Mouse (Mus musculus) forebrain, embryonic 15.5 days (tissue): ENCODE results near the gene Aqp6. TPM values are rescaled to one million over a fixed set of nuclear protein-coding genes. Genes with fewer than 3 reads are reported as not detected.

Experiments used
- ATAC-seq: fragments of 200-750 bp; cut with Nextera tagmentation; replicated peaks from 2 replicates; pipeline ENCODE4 v1.8.0; 2017; ENCODE audit warnings: mild to moderate bottlenecking, moderate TSS enrichment, moderate library complexity
- H3K27ac ChIP-seq: fragments of 300-500 bp; sonication (generic); replicated peaks from 2 replicates; pipeline ENCODE4 v1.5.1; 2015; ENCODE audit warnings: mild to moderate bottlenecking, inconsistent platforms
- H3K27me3 ChIP-seq: fragments of 300-500 bp; sonication (generic); 2 replicates; pipeline ENCODE4 v1.6.1; 2015; ENCODE audit warnings: inconsistent platforms
- H3K36me3 ChIP-seq: fragments of 300-500 bp; sonication (generic); 2 replicates; pipeline ENCODE4 v1.6.1; 2015; ENCODE audit warnings: mild to moderate bottlenecking, inconsistent platforms
- H3K4me1 ChIP-seq: fragments of 300-500 bp; sonication (generic); 2 replicates; pipeline ENCODE4 v1.6.1; 2015; ENCODE audit warnings: inconsistent platforms
- H3K4me2 ChIP-seq: fragments of 300-500 bp; sonication (generic); replicated peaks from 2 replicates; pipeline ENCODE4 v1.6.1; 2015; ENCODE audit warnings: mild to moderate bottlenecking, inconsistent platforms
- H3K4me3 ChIP-seq: fragments of 300-500 bp; sonication (generic); 2 replicates; pipeline ENCODE4 v1.5.1; 2015; ENCODE audit warnings: mild to moderate bottlenecking, inconsistent platforms
- H3K9ac ChIP-seq: fragments of 300-500 bp; sonication (generic); replicated peaks from 2 replicates; pipeline ENCODE4 v1.6.1; 2015; ENCODE audit warnings: mild to moderate bottlenecking, inconsistent platforms
- H3K9me3 ChIP-seq: fragments of 300-500 bp; sonication (generic); 2 replicates; pipeline ENCODE4 v1.6.1; 2016; ENCODE audit warnings: inconsistent platforms
- WGBS: fragments of 180-500 bp; shearing (Covaris S2); methylation state at CpG from one replicate; pipeline ENCODE4 v1.1.7; 2015; ENCODE audit warnings: mixed read lengths; 5-methylcytosine and 5-hydroxymethylcytosine counted together
- polyA plus RNA-seq: library from polyadenylated mRNA; unstranded; fragments of >200 nt; fragmentation: Nextera tagmentation; extraction: Ambion mirVana; gene quantifications from 2 replicates; pipeline ENCODE4 v1.2.1, GENCODE M21; 2015

Gene Aqp6
- polyA plus RNA-seq, 1 experiment from 2014 or later: not detected

DNA sequence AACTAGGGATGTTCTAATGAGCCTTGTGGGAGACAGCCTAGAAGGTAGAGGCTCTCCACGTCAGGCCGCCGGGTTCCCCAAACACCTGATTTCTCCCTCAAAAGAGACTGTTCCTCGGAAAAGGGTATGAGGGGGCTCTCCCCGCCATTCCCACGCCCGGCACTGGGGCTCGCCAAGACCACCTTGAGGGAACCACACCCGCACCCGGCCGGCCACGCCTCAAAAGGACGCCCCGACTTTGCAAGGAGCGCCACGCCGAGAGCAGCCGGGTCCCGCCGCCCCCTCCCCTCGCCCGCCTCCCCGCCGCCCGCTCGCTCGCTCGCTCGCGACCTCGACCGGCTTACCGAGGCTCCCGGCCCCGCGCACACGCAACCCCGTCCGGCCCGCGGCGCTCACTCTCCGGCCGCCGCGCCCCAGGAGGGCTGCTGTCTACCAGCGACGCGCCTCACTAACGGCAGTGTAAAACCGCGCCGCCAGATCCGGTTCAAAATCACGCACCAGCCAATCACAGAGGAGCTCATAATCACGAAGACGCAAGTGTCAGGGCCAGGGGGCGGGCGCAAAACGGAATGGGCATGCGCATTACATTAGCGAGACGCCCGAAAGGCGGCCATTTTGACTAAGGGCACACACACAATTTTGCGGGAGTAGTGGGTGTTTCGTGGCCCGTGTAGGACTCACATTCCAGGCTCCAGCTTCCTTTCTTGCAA lies 50.1 kb downstream of the Aqp6 start, which contains the start of gene Racgap1:
Gene Racgap1, minus strand, starts transcription at position 494 of the 710 bp plus-strand sequence.
- Histone ChIP-seq H3K36me3 (no peaks in the 10 kb centered on the region), H3K27ac (peak within 1 kb of the TSS; percentile 36), H3K4me2 (peak within 1 kb of the TSS; percentile 87), H3K4me3 (peak within 1 kb of the TSS; percentile 89), H3K9me3 (no peaks in the 10 kb centered on the region), H3K27me3 (peaks cover 24% of the 10 kb centered on the region), H3K9ac (peak within 1 kb of the TSS; percentile 65), H3K4me1 (peaks cover 63% of the 10 kb centered on the region)
- under 1% methylated on average over 68 of the region's 68 CpGs for WGBS
- peak; percentile 97 for ATAC-seq

DNA sequence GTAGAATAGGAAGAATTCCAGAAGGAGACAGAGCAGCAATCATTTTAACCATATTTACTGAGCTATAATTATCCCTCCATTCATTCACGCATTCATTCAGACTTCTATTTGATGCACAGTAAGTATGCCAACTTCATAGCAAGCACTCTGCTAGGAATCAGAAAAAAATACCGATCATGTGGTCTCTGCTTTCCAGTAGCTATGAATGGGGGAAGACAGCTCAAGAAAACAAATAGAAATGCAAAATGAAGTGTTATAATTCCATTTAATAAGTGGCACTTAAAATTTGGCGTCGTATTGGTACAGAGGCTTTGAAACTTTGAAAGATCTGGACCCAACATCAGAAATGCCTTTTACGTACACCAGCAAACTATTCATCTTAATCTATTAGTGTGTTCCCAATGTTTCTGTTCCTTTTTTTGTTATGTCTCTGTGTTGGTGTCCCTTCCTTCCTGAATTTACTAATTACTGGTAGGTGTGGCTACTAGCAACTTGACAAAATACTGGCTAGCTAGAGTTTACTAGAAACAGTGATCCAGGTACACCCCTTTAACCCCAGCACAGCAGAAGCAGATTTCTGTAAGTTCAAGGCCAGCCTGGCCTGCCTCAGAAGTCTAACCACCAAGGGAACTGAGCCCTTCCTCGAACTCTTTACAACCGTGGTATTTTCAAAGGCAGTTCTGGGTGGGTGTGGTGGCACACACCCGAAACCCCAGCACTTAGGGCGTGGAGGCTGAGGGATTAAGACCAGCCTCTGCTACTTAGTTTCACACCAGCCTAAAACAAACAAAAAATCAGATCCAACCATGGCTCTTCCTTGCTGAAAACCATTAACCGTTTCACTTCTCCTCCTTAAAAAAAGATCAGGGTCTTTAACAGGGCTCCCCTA lies 51.0 kb downstream of the Aqp6 start:
- peaks cover 56% of the 10 kb centered on the region for H3K4me1 ChIP-seq
- peak overlapping the region; percentile 11; the same call in 1 of the 2 replicates for H3K9ac ChIP-seq
- H3K9me3 ChIP-seq: no peaks in the 10 kb centered on the region
- ATAC-seq: peak; percentile 5
- no peaks in the 10 kb centered on the region for H3K36me3 ChIP-seq
- peak overlapping the region; percentile 36 for H3K27ac ChIP-seq
- WGBS: 75% methylated on average over 10 of the region's 10 CpGs
- peaks cover 31% of the 10 kb centered on the region for H3K27me3 ChIP-seq
- peak overlapping the region; percentile 87 for H3K4me2 ChIP-seq
- H3K4me3 ChIP-seq: peak overlapping the region; percentile 89

DNA sequence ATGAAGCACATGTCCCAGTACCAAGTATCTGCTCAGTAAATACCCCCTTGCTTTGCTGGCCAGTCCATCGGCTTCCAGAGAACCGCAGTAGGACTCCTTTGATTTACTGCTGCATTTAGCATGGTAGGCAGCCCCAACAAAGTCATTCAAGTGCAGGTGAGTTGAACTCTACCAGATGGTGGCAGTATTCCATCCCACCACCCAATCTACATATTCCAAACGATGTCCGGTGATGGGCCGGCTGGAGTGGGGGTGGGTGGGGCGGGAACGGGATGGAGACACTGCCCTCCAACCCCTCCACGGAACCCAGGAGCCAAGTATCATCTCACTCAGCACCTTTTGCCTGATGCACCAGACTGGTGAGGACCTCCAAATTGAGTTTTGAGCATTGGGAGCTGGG lies 52.1 kb downstream of the Aqp6 start:
- H3K9me3 ChIP-seq: no peaks in the 10 kb centered on the region
- H3K27me3 ChIP-seq: peaks cover 31% of the 10 kb centered on the region
- H3K4me3 ChIP-seq: peak overlapping the region; percentile 16
- H3K27ac ChIP-seq: no peak overlapping the region
- ATAC-seq: no peak
- H3K4me1 ChIP-seq: peaks cover 45% of the 10 kb centered on the region
- H3K36me3 ChIP-seq: no peaks in the 10 kb centered on the region
- peak overlapping the region; percentile 33 for H3K4me2 ChIP-seq
- WGBS: 15% methylated on average over 8 of the region's 8 CpGs
- no peak overlapping the region for H3K9ac ChIP-seq

DNA sequence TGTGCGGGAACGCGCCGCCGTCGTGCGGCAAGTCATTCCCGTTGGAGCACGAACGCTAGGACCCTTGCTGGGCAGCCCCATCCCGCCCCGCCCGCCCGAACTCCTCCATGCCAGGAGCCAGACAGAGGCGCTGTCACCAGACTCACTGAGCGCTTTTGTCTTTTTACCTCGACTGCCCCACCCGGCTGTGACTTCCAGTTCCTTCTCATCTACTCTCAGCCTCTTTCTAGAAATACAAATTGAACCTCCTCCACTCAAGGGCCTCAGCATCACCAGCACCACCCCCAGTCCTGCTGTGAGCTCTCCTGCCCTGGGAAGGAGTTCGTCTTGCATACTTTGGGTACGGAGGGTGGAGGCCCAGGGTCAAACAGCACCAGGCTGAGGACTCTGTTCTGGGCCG lies 52.7 kb downstream of the Aqp6 start:
- H3K4me3 ChIP-seq: peak overlapping the region; percentile 16
- no peak for ATAC-seq

More for the DNA sequence above, 52.7 kb downstream of the Aqp6 start:
- Histone ChIP-seq H3K9me3 (no peaks in the 10 kb centered on the region), H3K36me3 (no peaks in the 10 kb centered on the region), H3K27ac (no peak overlapping the region), H3K27me3 (peaks cover 31% of the 10 kb centered on the region), H3K9ac (no peak overlapping the region), H3K4me1 (peaks cover 41% of the 10 kb centered on the region), H3K4me2 (peak overlapping the region; percentile 33)
- WGBS: 5% methylated on average over 21 of the region's 21 CpGs

Other genes with a start within 250 kb of the Aqp6 start
- gene Fmnl3, start 230.9 kb upstream of the Aqp6 start, polyA plus RNA-seq: 9.9 and 10.2 TPM in 2 replicates
- 250 and 263 TPM in 2 replicates for gene Tmbim6, start 208.5 kb upstream of the Aqp6 start, polyA plus RNA-seq
- 11.0 and 12.4 TPM in 2 replicates for gene Nckap5l, start 143.7 kb upstream of the Aqp6 start, polyA plus RNA-seq
- 24.7 and 25.5 TPM in 2 replicates for gene Bcdin3d, start 126.7 kb upstream of the Aqp6 start, polyA plus RNA-seq
- 17.0 and 18.9 TPM in 2 replicates for gene Faim2, start 73.2 kb upstream of the Aqp6 start, polyA plus RNA-seq
- not detected in 2 replicates for gene Aqp2, start 22.3 kb upstream of the Aqp6 start, polyA plus RNA-seq
- 0.38 TPM in 1 of 2 replicates, not detected in the other for gene Aqp5, start 10.6 kb upstream of the Aqp6 start, polyA plus RNA-seq
- gene Racgap1, start 50.3 kb downstream of the Aqp6 start, polyA plus RNA-seq: 113 and 118 TPM in 2 replicates
- 26.0 and 30.4 TPM in 2 replicates for gene Asic1, start 69.0 kb downstream of the Aqp6 start, polyA plus RNA-seq
- 121 and 124 TPM in 2 replicates for gene Smarcd1, start 100.7 kb downstream of the Aqp6 start, polyA plus RNA-seq
- not detected in 2 replicates for gene Gm17349, start 104.1 kb downstream of the Aqp6 start, polyA plus RNA-seq
- gene Gpd1, start 116.1 kb downstream of the Aqp6 start, polyA plus RNA-seq: 1.9 and 2.6 TPM in 2 replicates
- gene Cox14, start 124.2 kb downstream of the Aqp6 start, polyA plus RNA-seq: 175 and 190 TPM in 2 replicates
- 69.4 and 69.7 TPM in 2 replicates for gene Cers5, start 171.5 kb downstream of the Aqp6 start, polyA plus RNA-seq